Mouse (Mus musculus) embryonic facial prominence, embryonic 15.5 days (tissue): Measurements from ENCODE around the gene Fitm1. TPM values are rescaled to one million over a fixed set of nuclear protein-coding genes. Genes with fewer than 3 reads are reported as not detected.

ENCODE experiments used
- ATAC-seq: fragments of 200-750 bp; cut with Nextera tagmentation; 2 replicates; pipeline ENCODE4 v1.8.0; 2017; ENCODE audit warnings: low read depth, moderate TSS enrichment; ENCODE audit not compliant: insufficient number of reproducible peaks, low FRiP score, low TSS enrichment
- H3K27ac ChIP-seq: fragments of 300-500 bp; sonication (generic); replicated peaks from 2 replicates; pipeline ENCODE4 v1.5.1; 2015; ENCODE audit warnings: mild to moderate bottlenecking, inconsistent platforms
- H3K27me3 ChIP-seq: fragments of 300-500 bp; sonication (generic); 2 replicates; pipeline ENCODE4 v1.6.1; 2015; ENCODE audit warnings: inconsistent platforms
- H3K36me3 ChIP-seq: fragments of 300-500 bp; sonication (generic); 2 replicates; pipeline ENCODE4 v1.6.1; 2015; ENCODE audit warnings: mild to moderate bottlenecking, inconsistent platforms
- H3K4me1 ChIP-seq: fragments of 300-500 bp; sonication (generic); 2 replicates; pipeline ENCODE4 v1.6.1; 2015; ENCODE audit warnings: inconsistent platforms
- H3K4me2 ChIP-seq: fragments of 300-500 bp; sonication (generic); replicated peaks from 2 replicates; pipeline ENCODE4 v1.6.1; 2015; ENCODE audit warnings: mild to moderate bottlenecking, inconsistent platforms
- H3K4me3 ChIP-seq: fragments of 300-500 bp; sonication (generic); replicated peaks from 2 replicates; pipeline ENCODE4 v1.5.1; 2015; ENCODE audit warnings: mild to moderate bottlenecking, inconsistent platforms
- H3K9ac ChIP-seq: fragments of 300-500 bp; sonication (generic); 2 replicates; pipeline ENCODE4 v1.6.1; 2015; ENCODE audit warnings: inconsistent platforms
- H3K9me3 ChIP-seq: fragments of 300-500 bp; sonication (generic); replicated peaks from 2 replicates; pipeline ENCODE4 v1.6.1; 2016; ENCODE audit warnings: inconsistent platforms
- WGBS: fragments of 180-500 bp; shearing (Covaris S2); methylation state at CpG from one replicate; pipeline ENCODE4 v1.1.7; 2015; 5-methylcytosine and 5-hydroxymethylcytosine counted together
- polyA plus RNA-seq: library from polyadenylated mRNA; unstranded; fragments of >200 nt; fragmentation: Nextera tagmentation; extraction: Ambion mirVana; gene quantifications from 2 replicates; pipeline ENCODE4 v1.2.1, GENCODE M21; 2015

Gene Fitm1
- polyA plus RNA-seq, 1 experiment from 2014 or later, result 24.8 TPM

DNA sequence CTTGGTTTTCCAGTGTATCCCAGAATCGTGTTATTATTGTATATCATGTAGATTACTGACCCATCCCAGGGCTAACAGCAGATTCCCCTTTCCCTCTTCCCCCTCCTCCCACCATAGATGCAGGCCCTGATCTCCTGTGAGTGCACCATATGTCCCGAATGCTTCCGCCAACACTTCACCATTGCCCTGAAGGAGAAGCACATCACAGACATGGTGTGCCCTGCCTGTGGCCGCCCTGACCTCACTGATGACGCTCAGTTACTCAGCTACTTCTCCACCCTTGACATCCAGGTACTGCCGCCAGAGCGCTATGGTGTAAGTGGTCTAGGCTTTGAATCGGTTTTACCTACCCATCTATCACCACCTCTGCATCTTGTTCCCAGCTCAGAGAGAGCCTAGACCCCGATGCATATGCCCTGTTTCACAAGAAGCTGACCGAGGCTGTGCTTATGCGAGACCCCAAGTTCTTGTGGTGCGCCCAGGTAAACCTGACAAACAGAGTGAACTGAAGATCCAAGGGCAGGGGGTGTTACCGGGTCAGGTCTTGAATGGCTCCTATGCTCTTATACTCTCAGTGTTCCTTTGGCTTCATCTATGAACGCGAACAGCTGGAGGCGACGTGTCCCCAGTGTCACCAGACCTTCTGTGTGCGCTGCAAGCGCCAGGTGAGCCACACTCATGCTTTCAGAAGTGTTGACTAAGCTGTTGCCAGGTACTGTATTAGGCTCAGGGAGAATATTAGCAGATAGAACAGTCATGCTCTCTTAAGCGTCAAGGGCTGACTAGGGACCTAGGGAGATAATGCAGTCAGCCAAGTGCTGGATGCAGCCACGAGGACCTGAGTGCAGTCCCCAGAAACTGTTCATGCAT is 23.3 kb downstream of the Fitm1 start:
- Histone ChIP-seq H3K36me3 (peaks cover 86% of the 10 kb centered on the region), H3K9me3 (no peaks in the 10 kb centered on the region), H3K27me3 (no peaks in the 10 kb centered on the region), H3K4me2 (no peak overlapping the region), H3K9ac (no peak overlapping the region), H3K4me1 (peaks cover 7% of the 10 kb centered on the region), H3K27ac (no peak overlapping the region), H3K4me3 (no peak overlapping the region)
- no peak for ATAC-seq
- 93% methylated on average over 21 of the region's 21 CpGs for WGBS

DNA sequence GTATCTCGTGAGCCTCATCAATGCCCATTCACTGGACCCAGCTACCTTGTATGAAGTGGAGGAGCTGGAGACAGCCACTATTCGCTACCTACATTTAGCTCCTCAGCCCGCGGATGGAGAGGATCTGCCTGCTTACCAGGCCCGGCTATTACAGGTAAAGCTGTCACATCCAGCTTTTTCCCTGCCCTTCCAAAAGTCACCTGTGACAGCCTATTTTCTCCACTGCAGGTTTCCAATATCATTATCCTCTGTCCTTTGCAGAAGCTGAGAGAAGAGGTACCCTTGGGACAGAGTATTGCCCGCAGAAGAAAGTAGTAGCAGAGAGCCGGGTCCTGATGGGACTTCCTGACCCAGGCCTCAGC is 27.8 kb downstream of the Fitm1 start, which contains the start of gene Irf9:
Gene Irf9, plus strand, starts transcription at position 301 of the 362 bp plus-strand sequence.
- H3K27me3 ChIP-seq, result no peaks in the 10 kb centered on the region
- 80% methylated on average over 7 of the region's 7 CpGs for WGBS
- no peak for ATAC-seq

DNA sequence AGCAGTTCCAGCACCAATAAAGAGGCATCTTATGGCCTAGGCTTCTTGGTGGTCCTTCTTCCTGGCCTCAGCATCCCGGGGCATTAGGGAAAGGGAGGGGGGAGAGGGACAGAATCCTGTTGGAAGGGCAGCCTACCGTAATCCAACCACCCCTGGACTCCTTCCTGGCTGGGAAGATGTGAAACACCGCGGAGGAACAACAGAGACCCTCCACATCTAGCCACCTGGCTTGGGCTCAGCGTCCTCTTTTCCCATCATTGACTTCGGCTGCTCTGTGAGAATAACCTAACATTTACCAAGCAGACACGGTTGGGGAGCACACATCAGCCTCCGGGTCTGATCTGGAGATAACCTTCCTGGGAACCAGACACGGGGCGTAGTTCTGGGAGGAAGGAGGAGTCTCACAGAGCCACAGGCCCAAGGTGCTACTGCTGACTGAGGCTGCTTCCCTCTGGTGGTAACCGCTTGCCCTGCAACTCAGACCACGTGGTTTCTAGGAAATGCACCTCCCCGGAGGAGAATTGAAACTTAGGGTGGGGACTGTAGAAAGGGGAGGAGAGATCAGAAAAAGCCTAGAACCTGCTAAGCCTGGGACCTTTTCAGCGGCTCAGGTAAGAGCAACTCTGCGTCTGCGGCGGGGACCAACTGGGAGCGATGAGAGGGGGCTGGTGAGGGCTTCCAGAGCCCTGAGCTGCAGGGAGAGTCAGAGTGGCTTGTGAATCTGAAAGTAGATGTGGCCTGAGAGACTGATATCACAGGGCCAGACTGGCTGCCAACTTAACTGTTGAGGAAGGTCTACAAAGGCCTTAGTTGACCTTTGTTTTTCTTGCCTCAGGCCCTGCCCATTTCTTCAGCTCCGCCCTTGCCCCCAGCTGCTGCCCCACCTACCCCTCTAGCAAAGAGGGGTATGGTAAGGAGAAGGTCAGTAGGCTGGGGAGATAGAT is 28.5 kb downstream of the Fitm1 start:
- H3K4me2 ChIP-seq, result peak overlapping the region; percentile 45
- peaks cover 75% of the 10 kb centered on the region for H3K36me3 ChIP-seq
- peak overlapping the region; percentile 63 for H3K27ac ChIP-seq
- ATAC-seq, result peak; percentile 86
- peaks cover 19% of the 10 kb centered on the region for H3K4me1 ChIP-seq
- no peaks in the 10 kb centered on the region for H3K27me3 ChIP-seq
- 14% methylated on average over 19 of the region's 19 CpGs for WGBS
- H3K9me3 ChIP-seq, result no peaks in the 10 kb centered on the region
- peak overlapping the region; percentile 39 for H3K4me3 ChIP-seq
- peak overlapping the region; percentile 2; the same call in 1 of the 2 replicates for H3K9ac ChIP-seq

More for the DNA sequence above, 27.8 kb downstream of the Fitm1 start, which contains the start of gene Irf9:
- H3K4me1 ChIP-seq, result peaks cover 19% of the 10 kb centered on the region
- peak within 1 kb of the TSS; percentile 63 for H3K27ac ChIP-seq
- peak within 1 kb of the TSS; percentile 2; the same call in 1 of the 2 replicates for H3K9ac ChIP-seq
- H3K4me2 ChIP-seq, result peak within 1 kb of the TSS; percentile 45
- H3K4me3 ChIP-seq, result peak within 1 kb of the TSS; percentile 39
- H3K36me3 ChIP-seq, result peaks cover 75% of the 10 kb centered on the region
- H3K9me3 ChIP-seq, result no peaks in the 10 kb centered on the region

DNA sequence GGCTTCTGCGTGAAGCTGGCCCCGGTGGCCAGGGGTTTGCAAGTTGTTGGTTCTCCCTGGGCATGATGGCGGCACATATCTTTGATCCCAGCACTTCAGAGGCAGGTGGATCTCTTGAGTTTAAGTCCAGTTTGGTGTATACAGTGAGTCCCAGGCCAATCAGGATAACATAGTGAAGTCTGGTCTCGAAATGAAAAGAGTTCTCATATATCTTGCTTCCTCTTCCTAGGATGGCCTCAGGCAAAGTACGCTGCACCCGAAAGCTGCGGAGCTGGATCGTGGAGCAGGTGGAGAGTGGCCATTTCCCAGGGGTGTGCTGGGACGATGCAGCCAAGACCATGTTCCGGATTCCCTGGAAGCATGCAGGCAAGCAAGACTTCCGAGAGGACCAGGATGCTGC is 29.4 kb downstream of the Fitm1 start:
- ATAC-seq, result no peak
- H3K9me3 ChIP-seq, result no peaks in the 10 kb centered on the region
- no peaks in the 10 kb centered on the region for H3K27me3 ChIP-seq
- peaks cover 72% of the 10 kb centered on the region for H3K36me3 ChIP-seq
- WGBS, result 80% methylated on average over 11 of the region's 11 CpGs
- H3K4me3 ChIP-seq, result peak overlapping the region; percentile 39; the same call in 1 of the 2 replicates
- no peak overlapping the region for H3K9ac ChIP-seq
- H3K27ac ChIP-seq, result no peak overlapping the region
- H3K4me2 ChIP-seq, result 0 out of 2 replicates have a peak overlapping the region, but pooled peaks have one; percentile 8
- H3K4me1 ChIP-seq, result peaks cover 19% of the 10 kb centered on the region

DNA sequence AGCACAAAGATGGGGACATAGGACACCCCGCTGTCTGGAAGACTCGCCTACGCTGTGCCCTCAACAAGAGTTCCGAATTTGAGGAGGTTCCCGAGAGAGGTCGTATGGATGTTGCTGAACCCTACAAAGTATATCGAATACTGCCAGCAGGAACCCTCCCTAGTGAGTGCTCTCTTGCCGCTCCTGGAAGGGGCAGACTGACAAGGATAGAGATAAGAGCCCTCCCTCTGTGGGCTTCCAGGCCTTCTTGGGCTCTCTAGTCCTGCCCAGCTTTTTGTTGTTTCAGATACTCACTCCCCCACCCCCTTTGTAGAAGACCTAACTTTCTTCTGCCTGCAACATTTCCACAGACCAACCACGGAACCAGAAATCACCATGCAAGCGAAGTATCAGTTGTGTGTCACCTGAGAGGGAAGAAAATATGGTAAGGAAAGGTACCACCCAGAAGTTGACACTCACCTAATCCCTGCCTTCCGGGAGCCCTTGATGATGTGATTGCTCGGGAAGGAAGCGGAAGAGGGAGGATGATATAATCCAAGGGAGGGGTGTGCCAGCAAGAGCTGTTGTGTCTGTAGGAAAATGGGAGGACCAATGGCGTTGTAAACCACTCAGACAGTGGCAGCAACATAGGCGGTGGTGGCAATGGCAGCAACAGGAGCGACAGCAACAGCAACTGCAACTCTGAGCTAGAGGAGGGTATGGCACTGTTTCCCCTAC is 30.5 kb downstream of the Fitm1 start:
- no peak overlapping the region for H3K27ac ChIP-seq
- no peak for ATAC-seq
- H3K9me3 ChIP-seq, result no peaks in the 10 kb centered on the region
- WGBS, result 89% methylated on average over 16 of the region's 16 CpGs
- peaks cover 66% of the 10 kb centered on the region for H3K36me3 ChIP-seq
- no peak overlapping the region for H3K4me3 ChIP-seq
- peaks cover 19% of the 10 kb centered on the region for H3K4me1 ChIP-seq
- no peak overlapping the region for H3K4me2 ChIP-seq
- no peak overlapping the region for H3K9ac ChIP-seq
- no peaks in the 10 kb centered on the region for H3K27me3 ChIP-seq

DNA sequence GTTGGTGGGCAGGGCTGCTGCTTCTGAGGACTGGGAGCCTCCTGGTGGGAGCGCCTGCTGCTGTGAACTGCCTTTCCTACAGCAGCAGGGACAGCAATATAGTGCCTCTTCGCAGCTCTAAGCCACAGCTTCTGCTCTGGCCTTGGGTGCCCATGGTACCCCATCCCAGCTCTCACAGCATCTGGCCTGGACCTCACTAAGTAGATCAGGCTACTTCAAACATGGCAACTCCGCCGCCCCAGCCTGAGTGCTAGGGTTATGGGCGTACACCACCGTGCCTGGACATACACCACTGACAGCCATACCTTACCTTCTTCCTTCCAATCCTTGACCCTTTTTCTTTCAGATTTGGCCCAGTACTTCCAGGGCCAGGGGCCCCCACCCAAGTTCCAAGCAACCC is 32.9 kb downstream of the Fitm1 start:
- Histone ChIP-seq H3K27ac (no peak overlapping the region), H3K27me3 (no peaks in the 10 kb centered on the region), H3K4me3 (no peak overlapping the region), H3K36me3 (peaks cover 45% of the 10 kb centered on the region), H3K4me1 (peaks cover 17% of the 10 kb centered on the region), H3K9me3 (no peaks in the 10 kb centered on the region), H3K9ac (no peak overlapping the region), H3K4me2 (no peak overlapping the region)
- no peak for ATAC-seq
- WGBS, result 91% methylated on average over 6 of the region's 6 CpGs

DNA sequence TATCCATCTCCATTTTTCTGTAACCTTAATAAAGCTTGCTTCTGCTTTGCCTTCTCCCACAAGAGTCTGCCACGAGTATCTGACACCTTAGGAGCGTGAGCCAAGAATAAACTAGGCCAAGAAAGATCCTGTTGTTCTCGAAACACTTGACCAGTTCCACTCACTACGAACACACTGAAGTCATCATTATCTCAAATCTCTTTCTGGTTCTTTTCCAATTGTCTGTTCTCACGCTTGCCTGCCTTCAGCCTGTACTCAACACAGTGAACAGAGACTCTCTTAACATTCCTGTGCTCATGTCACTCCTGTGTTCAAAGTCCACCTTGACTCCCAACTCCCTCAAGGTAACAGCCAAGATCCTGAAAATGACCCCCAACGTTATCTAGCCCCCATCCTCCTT is 37.9 kb downstream of the Fitm1 start:
- WGBS, result 62% methylated on average over 6 of the region's 6 CpGs
- no peak for ATAC-seq
- no peaks in the 10 kb centered on the region for H3K4me1 ChIP-seq

DNA sequence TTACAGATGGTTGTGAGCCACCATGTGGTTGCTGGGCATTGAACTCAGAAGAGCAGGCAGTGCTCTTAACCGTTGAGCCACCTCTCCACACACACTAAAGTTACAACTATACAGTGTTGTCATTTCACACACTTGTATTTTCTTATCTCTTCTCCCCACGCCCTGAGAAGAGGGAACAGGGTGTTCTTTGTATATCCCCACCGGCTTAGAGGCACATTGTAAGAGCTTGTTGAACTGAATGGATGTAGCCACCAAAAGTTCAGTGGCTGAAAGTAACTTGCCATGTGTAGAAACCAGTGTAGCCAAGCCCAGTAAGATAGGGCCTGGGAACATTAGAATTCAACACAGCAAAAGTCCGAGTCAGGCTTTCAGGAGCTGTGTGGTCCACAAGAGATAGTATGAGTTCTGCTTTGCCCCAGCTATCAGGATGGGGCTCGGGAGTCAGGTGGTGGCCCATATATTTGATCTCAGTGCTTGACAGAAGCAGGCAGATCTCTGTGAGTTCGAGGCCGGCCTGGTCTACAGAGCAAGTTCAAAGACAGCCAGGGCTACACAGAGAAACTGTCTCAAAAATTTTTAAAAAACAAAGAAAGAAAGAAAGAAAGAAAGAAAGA is 39.3 kb downstream of the Fitm1 start:
- ATAC-seq, result no peak
- H3K4me1 ChIP-seq, result no peaks in the 10 kb centered on the region
- H3K27me3 ChIP-seq, result no peaks in the 10 kb centered on the region
- WGBS, result 75% methylated on average over 7 of the region's 7 CpGs
- no peak overlapping the region for H3K4me3 ChIP-seq
- no peak overlapping the region for H3K9ac ChIP-seq
- H3K36me3 ChIP-seq, result peaks cover 5% of the 10 kb centered on the region; the same call in 1 of the 2 replicates
- no peak overlapping the region for H3K4me2 ChIP-seq
- no peaks in the 10 kb centered on the region for H3K9me3 ChIP-seq
- no peak overlapping the region for H3K27ac ChIP-seq

More for the DNA sequence above, 37.9 kb downstream of the Fitm1 start:
- Histone ChIP-seq H3K36me3 (peaks cover 17% of the 10 kb centered on the region), H3K4me2 (no peak overlapping the region), H3K9ac (no peak overlapping the region), H3K27me3 (no peaks in the 10 kb centered on the region), H3K4me3 (no peak overlapping the region), H3K27ac (no peak overlapping the region), H3K9me3 (no peaks in the 10 kb centered on the region)

DNA sequence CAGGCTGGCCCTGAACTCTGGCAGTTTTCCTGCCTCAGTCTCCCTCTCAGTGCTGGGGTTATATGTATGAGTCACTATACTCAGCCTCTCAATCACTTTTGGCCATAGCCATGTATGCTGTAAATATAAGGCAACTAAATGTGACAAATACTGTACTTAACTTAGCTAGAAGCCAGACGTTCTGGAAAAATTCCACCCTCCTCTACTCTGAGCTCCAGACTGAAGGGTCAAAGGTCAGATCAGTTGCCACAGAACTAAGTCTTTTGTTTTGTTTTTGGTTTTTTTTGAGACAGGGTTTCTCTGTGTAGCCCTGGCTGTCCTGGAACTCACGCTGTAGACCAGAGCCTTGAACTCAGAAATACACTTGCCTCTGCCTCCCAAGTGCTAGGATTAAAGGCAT is 40.5 kb downstream of the Fitm1 start:
- no peak for ATAC-seq
- H3K27ac ChIP-seq, result no peak overlapping the region
- 30% methylated on average over 2 of the region's 2 CpGs for WGBS
- H3K4me3 ChIP-seq, result no peak overlapping the region
- H3K4me1 ChIP-seq, result no peaks in the 10 kb centered on the region
- H3K36me3 ChIP-seq, result no peaks in the 10 kb centered on the region
- no peak overlapping the region for H3K4me2 ChIP-seq
- H3K9me3 ChIP-seq, result no peaks in the 10 kb centered on the region
- no peaks in the 10 kb centered on the region for H3K27me3 ChIP-seq
- H3K9ac ChIP-seq, result no peak overlapping the region

DNA sequence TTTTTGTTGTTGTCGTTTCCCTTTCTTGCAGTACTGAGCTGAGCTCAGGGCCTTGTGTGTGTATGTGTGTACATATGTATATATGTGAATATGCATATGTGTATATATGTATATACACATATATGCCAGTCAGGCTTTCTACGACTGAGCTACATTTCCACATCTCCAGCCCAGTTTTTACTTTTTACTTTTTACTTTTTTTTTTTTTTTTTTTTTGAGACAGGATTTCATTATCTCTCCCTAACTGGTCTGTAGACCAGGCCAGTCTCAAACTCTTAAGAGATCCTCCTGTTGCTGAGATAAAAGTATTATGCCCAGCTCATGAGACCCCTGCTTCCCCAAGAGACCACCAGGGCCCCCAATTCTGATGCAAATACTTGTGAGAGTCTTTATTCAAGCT is 41.4 kb downstream of the Fitm1 start:
- no peak overlapping the region for H3K27ac ChIP-seq
- no peaks in the 10 kb centered on the region for H3K9me3 ChIP-seq
- H3K4me2 ChIP-seq, result no peak overlapping the region
- no peaks in the 10 kb centered on the region for H3K36me3 ChIP-seq
- no peaks in the 10 kb centered on the region for H3K27me3 ChIP-seq
- no peak overlapping the region for H3K4me3 ChIP-seq
- no peak overlapping the region for H3K9ac ChIP-seq
- 83% methylated on average over 2 of the region's 2 CpGs for WGBS
- ATAC-seq, result no peak
- H3K4me1 ChIP-seq, result no peaks in the 10 kb centered on the region
